Mouse (Mus musculus): ENCODE data around the gene Spice1.

Spice1 gene

DNA sequence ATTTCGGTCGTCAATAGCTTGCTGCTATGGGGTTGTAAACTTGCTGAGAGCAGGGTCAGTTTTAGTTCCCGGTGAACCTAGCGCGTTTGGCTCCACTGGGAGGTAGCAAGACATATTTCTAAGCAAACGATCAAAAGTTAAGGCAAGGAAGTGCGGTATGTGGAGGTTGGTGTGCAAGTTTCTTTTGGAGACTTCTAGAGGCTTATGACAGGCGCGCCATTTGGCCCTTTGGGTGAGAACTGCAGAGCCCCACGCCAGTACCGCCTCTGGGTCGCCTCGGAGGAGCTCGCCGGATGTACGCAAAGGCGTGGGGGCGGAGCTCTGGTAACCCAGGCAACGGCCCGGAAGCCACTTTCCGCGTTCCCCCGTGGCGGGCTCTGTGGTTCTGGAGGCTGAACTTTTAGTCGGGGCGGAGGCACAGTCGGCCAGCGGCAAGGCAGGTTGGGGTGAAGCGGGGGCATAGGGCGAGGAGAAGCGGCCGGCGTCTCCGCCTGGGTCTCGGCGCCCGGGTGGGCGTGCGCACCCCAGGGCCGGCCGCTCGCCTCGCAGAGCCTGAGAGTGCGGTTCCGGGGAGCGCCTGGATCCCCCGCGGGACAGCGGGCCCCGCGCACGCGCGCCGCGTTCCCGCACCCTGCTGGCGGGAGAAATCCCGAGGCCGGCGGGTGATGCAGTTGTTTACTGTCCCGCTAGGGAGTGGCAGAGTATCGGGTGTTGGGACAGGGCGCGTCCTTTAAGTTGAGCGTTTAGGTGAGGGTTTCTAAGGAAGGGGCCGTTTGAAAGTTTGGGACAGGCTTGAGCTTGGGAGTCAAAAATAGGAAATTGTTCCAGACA is at the start of gene Spice1:
Spice1 (plus strand) TSS at position 51 of the 831 bp plus-strand sequence.
- DNase-seq (ENCODE audit: low read depth): peak; percentile 86

DNA sequence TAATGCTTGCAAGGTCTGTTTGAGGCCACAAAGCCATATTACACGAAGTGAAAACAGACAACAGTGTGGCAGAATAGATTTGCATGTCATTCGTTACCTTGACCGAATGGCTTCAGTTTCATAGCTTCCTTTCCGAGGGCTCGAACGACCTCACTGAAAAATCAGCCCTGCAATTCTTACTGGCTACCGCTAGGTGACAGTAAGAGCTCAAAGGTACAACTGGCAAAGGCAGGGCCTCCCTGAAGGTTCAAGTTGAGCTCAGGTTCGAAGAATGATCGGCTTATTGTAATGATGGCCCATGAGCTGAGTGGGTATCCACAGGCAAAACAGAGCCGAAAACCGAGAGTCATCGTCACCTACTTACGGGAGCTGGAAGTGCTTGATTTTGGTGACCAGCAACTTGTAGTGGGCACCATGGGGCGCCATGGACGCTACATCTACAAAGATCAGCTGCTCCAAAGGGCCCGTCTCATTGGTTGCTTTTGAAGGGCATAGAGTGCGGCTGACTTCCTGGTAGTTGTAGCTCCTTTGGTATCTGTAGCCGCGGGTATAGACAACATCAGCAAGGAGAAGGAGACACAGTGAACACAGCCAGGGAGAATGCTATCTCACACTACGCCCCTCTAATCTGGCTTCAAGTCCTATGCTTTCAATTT is 47.4 kb upstream of the Spice1 start:
- DNase-seq (ENCODE audit: low read depth): no peak

DNA sequence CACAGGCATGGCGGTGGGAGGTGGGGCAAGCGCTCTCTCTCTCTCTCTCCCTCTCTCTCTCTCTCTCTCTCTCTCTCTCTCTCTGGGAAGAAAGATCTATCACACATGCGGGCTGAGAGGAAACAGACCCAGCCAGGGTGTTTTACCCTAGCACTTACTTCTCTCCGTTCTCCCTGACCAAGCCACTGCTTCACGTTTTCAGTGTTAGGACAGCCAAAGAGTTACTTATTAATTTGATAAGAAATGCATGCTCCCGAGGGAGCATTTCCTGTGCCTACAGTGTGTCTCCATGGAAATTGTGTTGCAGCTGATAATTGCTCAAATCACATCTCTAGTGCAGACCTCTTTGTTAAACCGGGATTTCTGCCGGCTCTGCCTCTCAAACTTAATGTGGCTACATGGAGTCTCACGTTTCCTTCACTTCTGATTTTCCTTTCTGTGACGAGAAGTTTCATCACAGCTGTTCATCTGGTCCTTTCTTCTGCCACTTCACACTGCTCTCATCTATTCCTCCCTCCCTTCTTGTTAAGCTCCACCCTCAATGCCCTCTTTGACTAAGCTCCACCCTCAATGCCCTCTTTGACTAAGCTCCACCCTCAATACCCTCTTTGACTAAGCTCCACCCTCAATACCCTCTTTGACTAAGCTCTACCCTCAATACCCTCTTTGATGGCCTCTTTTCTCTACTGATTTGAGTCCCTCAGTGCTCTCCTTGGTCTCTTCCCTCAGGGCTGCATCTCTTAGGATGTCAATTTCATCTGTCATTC is 44.6 kb upstream of the Spice1 start:
- no peak for DNase-seq (ENCODE audit: low read depth)

DNA sequence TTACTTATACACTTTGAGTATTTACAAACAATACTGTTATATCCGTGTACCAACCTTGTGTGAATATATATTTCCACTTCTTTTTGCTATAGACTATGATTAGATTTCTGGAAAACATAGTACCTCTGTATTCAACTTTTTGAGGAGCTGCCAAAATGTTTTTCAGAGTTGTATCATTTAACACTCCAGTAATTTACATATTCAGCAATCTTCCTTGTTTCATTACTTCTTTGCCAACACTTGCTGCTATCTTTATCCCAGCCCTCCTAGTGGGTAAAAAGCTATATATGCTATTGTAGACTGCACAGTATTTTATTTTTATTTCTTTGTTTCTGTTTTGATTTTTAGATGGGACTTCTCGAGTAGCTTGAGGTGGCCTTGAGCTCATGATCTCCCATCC is 43.1 kb upstream of the Spice1 start:
- no peak for DNase-seq (ENCODE audit: low read depth)

DNA sequence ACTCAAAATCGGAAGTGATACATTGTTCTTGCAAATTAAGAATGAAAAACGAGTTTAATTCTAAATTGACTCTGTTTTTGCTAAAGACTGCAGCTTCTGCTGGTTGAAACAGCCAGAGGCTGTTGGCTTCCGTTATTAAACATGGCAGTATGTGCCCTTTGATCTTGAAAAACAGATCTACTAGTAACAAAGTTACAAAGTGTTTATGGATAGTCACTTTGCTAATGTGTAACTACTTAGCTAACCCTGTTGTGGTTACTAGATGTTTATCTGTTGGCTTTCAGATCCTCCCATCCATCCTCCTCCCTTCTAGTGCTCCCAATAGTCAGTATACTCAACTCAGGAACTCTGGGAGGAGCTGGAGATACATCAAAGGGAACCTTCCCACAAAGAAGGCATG is 41.3 kb upstream of the Spice1 start:
- DNase-seq (ENCODE audit: low read depth): no peak

DNA sequence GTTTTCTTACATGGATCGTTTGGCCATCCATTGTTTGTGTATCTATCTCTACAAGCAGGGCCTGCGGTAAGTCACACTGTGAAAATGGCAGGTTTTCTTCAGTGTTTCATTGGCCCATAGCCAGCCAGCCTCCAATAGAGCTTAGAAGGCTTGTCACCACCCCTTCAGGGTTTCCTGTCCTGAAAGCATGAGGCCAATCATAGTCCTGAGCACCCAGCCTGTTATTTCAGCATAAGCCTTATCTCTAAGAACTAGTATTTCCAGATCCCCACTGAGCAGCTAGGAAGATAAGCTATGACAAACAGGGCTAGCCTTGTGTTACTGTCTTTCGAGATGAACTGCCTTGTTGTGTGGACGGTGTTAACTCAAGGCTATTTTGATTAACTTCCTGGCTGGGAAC is 33.5 kb upstream of the Spice1 start:
- no peak for DNase-seq (ENCODE audit: low read depth)

DNA sequence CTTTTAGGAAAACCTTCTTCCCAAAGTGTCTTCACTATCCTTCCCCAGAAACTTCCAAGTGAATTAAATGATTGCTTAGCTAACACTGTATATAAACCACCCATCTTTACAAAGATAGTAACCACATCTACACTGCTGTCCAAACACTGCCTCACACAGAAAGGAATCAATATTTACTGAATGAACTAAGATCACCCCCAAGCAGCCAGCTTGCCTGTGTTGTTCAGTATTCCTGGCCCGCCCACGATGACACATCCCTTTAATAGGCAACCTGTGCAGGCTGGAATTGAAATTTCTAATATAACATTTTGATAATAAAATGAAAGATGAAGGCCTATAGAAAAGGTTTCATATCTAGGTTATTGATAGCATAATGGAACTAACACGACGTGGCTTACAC is 30.6 kb upstream of the Spice1 start:
- no peak for DNase-seq (ENCODE audit: low read depth)

DNA sequence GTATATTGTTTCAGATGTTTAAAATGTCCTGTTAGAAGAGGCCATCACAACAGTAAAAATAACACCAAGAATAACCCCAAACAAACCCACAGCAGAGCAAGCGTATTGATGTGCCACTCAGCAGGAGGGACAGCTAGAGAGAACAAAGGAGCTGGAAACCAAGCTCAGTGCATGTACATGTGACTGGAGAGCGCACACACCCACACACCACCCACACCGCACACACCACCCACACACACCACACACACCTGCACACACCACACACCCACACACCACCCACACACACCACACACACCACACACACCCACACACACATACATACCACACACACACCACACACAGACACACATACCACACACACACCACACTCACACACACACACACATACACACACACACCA is 26.7 kb upstream of the Spice1 start:
- DNase-seq (ENCODE audit: low read depth): no peak

DNA sequence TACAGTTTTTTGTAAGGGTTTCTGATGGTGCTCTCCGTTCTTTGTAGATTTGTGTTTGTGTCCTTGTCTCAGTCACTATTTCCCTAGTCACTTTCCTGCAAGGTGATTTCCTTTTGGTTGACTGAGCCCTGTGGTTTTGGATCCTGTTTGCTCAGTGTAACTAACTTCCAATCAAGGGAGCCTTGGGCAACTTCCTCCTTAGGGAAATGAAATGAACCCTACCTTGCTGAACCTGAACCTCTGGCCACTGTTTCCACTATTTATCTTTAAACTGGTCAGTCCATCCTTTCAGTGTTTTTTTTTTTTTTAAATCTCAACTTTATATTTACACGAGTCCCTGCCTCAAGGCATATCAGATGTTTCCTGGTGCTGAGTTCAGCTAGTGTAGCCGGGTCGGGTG is 18.3 kb upstream of the Spice1 start:
- no peak for DNase-seq (ENCODE audit: low read depth)

DNA sequence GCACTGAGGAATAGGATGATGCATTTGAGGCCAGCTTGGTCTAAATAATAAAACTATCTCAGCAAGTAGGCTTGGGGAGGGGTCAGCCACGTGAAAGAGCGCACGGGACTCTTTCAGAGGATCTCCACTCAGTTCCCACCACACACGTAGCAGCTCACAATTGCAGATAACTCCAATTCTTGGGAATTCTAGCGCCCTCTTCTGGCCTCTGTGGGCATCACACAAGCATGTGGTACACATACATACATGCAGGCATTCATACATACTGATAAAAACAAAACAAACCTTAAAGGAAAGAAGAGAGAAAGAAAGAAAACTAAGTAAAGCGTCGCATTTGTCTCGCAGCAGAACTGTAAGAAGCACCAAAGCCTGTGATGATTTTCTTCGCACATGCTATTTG is 16.3 kb upstream of the Spice1 start:
- no peak for DNase-seq (ENCODE audit: low read depth)

DNA sequence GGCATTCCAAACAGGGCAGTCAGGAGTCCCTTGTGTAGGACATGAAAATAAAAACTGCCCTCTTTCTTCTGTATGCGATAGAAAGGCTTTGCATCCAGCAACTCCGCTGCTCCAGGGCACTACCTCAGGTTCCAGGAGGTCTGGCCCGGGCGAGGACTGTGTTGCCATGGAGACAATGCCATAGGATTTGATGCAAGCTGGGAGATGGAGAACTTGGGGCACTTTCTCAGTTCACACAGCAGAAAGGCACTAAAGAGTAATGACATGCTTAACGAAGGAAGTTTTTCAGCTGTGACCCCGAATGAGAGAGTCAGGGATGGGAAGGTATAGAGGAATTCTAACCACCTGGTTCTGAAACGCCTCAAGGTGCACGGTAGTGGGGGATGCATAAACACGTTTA is 15.8 kb upstream of the Spice1 start:
- DNase-seq (ENCODE audit: low read depth): no peak

DNA sequence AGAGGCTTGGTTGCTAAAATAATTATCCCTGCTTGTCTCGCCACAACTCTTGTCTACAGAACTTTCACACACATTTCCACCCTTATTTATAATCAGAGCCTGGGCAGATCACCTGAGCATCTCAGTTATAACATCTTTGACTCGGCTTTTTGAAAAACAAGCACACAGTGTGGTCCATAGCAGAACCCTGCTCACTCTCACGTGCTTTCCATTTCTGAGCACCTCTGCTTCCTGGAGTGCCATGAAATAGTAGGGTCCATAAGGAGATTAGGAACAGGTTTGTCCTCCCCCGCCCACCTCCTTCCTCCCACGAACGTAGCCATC is 15.3 kb upstream of the Spice1 start:
- DNase-seq (ENCODE audit: low read depth): no peak

DNA sequence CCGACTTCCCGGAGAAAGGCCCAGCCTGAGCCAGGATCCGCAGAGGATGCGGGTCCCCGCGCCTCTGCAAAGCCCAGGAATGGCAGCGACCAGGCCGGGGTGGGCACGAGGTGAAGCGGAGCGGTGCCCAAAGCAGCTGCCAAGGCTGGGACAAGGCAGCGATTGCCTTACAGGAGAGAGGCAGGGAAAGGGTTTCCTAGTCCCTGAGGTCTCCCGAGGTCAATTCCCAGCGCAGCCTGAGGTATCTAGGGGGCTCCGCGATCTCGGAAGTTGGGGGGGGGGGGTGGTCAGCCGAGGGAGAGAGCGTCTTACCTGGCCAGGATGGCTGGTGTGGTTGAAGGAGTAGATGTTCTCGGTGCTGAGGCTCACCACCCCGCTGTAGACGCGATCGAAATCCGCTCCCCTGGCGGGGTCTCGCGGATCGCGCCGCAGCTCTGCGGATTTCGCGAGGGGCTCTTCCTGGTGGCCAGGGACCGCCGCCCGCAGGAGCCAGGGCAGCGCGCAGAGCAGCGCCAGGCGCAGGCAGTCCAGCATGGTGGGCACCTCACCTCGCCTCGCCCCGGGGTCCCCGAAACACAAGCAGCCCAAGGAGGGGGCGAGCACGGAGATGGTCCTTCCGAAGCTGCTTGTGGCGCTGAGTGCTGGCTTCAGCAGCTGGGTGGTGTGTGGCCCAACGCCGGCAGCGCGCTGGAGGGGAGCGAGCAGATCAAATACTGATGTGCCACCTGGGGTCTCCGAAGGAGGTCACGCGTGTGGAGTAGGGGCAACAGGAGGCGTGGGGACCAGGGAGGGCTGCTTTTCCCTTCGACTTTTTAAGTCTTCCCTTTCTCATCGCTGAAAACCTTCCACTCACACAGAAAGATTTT is 14.7 kb upstream of the Spice1 start:
- no peak for DNase-seq (ENCODE audit: low read depth)

DNA sequence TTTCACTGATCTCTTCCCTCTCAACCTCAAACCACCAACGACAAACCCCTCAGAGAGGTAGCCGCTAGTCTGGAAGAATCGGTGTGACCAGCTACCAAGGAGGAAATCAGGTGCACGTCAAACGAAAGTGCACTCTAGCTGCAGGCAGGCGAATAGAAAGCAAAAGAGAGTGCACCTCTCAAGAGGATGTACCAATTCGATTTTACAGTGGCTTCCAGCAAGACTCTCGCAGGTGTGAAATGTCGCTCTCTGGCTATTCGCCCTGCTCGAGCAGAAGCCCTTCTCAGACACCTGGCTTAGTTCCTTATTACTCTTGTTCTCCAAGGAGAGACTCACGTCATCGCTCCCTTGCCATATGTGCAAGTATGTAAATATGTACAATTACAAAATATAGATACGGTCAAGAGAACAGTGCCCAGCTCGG is 14.0 kb upstream of the Spice1 start, which contains the start of gene Sidt1:
Sidt1 (minus strand) TSS at position 336 of the 424 bp plus-strand sequence.
- no peak for DNase-seq (ENCODE audit: low read depth)

DNA sequence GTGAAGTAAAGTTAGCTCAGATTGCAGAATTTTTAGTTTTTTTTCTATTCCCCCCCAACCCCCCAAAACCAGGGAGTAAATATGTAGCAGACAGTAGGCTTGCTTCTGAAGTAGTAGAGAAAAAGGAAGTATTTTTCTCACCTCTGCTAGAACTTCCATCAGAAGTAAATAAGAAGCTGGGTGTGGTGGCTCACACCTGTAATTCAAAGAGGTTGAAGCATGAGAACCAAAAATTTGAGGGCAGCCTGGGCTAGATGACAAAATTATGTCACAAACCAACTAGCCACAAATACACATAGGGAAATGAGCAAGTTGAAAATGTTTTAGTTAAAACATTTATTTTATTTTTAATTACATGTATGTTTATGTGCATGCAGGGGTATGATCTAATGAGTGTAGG is 9.4 kb upstream of the Spice1 start:
- DNase-seq (ENCODE audit: low read depth): no peak

DNA sequence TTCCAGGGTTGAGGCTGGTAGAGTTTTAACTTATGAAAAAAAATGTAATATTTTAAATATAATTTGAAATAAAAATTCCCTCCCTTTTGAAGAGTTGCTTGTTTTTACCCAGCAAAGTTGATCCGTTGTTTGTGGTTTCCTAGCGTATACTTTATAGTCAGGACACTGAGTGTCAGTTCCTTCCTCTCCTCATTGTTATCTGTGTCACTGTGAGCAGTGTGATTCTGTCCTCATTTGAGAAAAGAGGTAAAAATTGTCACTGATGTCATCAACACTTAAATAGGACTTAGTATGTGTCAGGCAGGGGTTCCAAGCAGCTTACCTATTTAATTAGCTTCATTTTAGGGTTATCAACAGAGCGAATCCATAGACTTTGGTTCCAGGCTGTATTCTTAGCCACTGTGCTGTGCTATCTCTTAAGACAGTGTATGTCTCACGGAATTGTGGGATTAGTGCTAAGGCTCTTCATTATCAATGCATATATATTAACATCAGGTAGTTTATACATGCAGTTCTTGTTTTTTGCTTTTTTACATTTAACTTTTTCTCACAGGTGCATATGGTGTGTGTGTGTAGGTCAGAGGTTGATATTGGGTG is 3.0 kb downstream of the Spice1 start:
- no peak for DNase-seq (ENCODE audit: low read depth)

DNA sequence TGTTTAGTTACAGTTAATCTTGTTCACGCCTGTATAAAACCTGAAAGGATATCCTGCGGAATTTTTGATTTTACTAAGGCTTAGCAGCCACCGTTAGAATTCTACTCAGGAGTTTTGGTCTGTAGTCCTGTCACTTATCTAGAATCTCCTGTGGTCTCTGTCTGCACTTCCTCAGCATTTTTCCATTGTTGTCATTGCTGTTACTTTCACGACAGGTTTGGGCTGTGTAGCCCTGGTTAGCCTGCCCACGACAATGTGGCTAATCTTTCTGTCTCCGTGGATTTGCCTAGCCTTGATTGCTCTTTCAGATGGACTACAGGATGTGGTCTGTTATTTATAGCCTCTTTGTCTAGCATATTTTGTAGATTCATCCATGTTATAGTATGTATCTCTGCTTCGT is 9.4 kb downstream of the Spice1 start:
- no peak for DNase-seq (ENCODE audit: low read depth)

DNA sequence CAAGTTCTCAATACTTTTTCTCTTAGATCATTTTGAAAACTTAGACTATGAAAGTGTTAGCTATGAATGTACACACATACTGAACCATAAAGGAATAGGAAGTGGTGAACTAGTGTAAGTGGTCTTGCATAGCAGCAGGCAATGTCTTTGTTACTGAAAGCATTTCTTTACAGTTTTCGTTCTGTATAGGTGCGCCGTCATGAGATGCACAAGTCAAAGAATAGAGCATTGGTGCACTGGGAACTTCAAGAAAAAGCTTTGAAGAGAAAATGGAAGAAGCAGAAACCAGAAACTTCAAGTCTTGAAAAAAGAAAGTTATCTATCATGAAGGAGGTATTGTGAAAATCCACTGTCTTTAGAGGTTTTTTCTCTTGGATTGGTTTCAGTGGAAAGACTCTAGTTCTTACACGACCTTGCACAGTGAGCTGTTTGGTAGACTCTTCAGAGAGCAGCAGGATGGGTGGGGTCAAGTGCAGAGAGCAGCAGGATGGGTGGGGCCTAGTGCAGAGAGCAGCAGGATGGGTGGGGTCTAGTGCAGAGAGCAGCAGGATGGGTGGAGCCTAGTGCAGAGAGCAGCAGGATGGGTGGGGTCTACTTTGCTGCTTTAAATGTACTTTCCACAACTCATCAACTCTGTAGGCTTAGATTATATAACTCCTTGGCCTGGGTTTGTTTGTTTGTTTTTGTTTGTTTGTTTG is 10.8 kb downstream of the Spice1 start:
- peak; percentile 74 for DNase-seq (ENCODE audit: low read depth)

DNA sequence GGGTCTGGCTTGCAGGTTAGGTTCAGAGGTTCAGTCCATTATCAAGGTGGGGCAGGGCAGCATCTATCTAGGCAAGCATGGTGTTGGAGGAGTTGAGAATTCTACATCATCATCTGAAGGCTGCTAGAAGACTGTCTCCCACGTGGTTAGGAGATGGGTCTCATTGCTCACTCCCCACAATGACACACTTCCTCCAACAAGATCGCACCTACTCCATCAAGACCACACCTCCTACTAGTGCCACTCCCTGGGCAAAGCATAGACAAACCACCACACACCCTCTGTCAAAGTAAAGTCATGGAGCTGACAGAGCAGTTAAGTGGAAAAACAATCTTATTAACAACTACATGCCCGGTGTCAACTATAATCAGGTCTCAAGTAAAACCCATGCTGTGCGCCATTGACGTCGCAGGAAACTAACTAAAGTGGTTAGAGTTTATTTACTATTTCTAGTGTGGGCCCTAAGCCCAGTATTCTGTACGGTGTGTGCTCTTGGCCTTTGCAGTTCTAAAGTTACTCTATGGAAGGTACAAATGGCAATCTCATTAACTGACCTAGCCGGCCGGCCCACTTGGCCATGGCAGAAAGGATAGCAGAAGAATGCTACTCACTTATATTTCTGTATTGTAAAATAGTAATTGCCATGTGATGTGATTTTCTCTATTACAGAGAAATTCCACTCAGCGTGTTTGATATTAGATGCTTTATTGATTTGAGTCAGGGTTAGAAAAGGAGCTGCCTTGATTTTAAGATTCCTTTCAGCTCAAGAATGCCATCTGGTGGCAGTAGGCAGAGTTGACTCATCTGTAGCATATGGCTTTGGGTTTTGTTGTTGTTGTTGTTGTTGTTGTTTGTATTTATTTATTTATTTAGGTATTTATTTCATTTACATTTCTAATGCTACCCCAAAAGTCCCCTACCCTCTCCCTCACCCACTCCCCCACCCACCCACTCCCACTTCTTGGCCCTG is 15.3 kb downstream of the Spice1 start:
- no peak for DNase-seq (ENCODE audit: low read depth)

DNA sequence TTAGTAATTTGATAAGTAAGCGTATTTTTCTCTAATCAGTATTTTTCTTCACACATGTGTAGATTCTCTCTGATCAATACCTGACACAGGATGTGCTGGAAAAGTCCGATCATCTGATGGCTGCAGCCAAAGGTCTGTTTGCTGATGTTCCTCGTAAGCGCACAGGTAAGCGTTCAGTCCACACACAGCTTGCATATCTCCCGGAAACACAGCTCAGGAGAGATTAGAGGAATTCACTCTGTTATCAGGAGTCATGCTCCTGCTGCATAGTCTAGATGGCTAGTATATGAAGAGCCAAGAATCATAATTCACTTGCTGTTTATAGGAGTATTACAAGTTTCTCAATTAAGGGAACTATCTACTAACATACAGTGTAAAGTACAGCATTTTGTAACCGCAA is 18.6 kb downstream of the Spice1 start:
- no peak for DNase-seq (ENCODE audit: low read depth)
